Mouse (Mus musculus) ES-E14 (cell line): ENCODE results near the gene Dupd1.

ENCODE experiments used
- CHD2 ChIP-seq: IDR thresholded peaks from 2 replicates; pipeline ENCODE4 v1.6.1; 2014; ENCODE audit warnings: mild to moderate bottlenecking, low read depth, low read length, inconsistent platforms
- HCFC1 ChIP-seq: IDR thresholded peaks from 2 replicates; pipeline ENCODE4 v1.6.1; 2012; ENCODE audit warnings: low read length, inconsistent platforms, borderline replicate concordance; ENCODE audit not compliant: insufficient read depth
- MAFK ChIP-seq: IDR thresholded peaks from 2 replicates; pipeline ENCODE4 v1.6.1; 2014; ENCODE audit warnings: mild to moderate bottlenecking, low read depth, low read length, inconsistent platforms; ENCODE audit not compliant: insufficient read depth
- ZC3H11A ChIP-seq: IDR thresholded peaks from 2 replicates; pipeline ENCODE4 v1.6.1; 2012; ENCODE audit warnings: low read depth, mild to moderate bottlenecking, inconsistent platforms, low read length, borderline replicate concordance
- ZNF384 ChIP-seq: IDR thresholded peaks from 2 replicates; pipeline ENCODE4 v1.6.1; 2012; ENCODE audit warnings: low read depth, low read length, inconsistent platforms

GRCm38 (mm10) chr14:21746846-21747245, 32.5 kb upstream of the Dupd1 start:
- no peak for TF ChIP-seq ZNF384
- TF ChIP-seq CHD2, result no peak
- no peak for TF ChIP-seq HCFC1
- no peak for TF ChIP-seq ZC3H11A
- no peak for TF ChIP-seq MAFK
